Mouse (Mus musculus): ENCODE data around the gene Gse1. TPM values are rescaled to one million over a fixed set of nuclear protein-coding genes. Genes with fewer than 3 reads are reported as not detected.
A peak's percentile ranks its signal among the peaks of the same experiment; 100 is the strongest.

The Gse1 gene
- polyA plus RNA-seq, 3 experiments from 2014 or later, result 2.0 to 4.0 (median 3.2) TPM

DNA sequence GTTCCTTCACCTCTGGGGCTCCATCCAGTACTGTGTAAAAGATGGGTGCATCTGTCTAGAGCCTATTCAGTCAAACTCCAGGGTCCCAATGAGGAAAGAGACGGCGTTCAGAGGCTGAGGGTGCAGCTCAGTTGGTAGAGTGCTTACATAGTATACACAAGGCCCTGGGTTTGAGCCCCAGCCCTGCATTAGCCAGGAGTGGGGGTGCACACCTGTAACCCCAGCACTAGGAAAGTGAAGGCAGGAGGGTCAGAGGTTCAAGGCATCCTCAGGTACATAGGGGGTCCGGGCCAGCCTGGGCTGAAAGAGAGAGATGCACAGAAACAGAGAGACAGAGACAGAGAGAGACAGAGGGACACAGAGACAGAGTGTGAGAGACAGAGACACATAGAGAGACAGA lies 15.0 kb upstream of the Gse1 start:
- no peak for ATAC-seq

GRCm38 (mm10) chr8:120213939-120214338 lies 14.3 kb upstream of the Gse1 start:
- no peak for ATAC-seq

GRCm38 (mm10) chr8:120215416-120216141 lies 12.7 kb upstream of the Gse1 start:
- no peak for ATAC-seq

DNA sequence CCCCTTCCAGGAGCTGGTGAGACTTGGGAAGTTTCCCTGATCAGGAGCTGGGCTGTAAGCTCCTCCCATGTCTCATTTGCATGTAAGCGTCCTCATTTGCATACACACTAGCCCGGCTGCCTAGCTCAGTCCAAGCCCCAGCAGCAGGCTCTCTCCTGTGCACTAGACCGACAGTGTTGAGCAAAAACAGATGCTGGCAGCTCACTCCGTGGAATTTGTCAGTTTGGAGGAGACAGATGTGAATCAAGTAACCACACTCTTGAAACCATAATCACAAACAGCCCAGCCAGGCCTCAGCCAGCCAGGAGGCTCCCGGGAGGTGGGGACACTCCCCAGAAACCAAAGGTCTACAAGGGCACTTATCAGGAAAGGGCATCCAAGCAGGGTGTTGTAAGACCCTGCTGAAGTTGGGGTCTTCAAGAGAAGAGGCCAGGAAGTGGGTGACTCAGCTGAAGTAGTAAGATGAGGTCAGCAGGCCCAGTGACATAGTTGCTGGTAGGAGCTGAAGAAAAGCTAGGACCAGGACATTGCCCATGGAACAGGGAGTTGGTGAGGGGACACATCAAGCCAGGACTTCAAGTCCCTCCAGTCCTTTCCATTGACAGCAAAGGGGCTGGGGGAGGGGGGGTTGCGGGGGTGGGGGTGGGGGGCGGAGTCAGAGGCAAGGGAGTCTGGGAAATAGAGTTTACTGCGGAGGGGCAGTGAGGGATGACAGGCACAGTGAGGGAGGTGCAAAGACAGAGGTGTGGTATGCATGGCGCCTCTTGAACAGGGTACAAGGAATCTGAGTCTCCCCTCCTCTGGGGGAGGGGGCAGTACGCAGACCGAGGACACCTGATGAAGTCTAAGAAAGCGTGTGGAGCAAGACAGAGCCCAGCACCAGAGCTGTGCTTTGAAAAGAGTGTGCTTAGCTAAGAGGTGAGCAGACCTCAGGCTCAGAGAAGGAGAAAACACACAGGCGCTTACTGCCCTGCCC lies 11.1 kb upstream of the Gse1 start:
- ATAC-seq, result no peak

DNA sequence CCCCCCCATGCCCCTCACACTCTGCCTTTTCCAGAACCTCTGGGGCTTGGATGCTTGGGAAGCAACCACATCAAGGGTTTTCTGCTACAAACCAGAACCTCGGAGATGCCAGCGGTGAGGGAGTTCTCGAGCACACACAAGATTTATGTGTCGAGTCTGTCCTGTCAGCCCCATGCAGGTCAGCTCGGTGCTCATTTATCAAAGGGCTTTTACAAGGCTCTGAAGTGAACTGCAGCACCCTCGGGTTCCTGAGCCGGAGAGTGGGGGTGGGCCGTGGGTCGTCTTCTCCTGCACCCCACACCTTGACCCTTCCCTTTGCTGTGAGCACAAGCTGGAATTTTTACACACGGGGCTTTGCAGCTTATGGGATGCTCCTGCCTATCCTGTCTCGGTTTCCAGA lies 5.7 kb upstream of the Gse1 start:
- ATAC-seq, result no peak

DNA sequence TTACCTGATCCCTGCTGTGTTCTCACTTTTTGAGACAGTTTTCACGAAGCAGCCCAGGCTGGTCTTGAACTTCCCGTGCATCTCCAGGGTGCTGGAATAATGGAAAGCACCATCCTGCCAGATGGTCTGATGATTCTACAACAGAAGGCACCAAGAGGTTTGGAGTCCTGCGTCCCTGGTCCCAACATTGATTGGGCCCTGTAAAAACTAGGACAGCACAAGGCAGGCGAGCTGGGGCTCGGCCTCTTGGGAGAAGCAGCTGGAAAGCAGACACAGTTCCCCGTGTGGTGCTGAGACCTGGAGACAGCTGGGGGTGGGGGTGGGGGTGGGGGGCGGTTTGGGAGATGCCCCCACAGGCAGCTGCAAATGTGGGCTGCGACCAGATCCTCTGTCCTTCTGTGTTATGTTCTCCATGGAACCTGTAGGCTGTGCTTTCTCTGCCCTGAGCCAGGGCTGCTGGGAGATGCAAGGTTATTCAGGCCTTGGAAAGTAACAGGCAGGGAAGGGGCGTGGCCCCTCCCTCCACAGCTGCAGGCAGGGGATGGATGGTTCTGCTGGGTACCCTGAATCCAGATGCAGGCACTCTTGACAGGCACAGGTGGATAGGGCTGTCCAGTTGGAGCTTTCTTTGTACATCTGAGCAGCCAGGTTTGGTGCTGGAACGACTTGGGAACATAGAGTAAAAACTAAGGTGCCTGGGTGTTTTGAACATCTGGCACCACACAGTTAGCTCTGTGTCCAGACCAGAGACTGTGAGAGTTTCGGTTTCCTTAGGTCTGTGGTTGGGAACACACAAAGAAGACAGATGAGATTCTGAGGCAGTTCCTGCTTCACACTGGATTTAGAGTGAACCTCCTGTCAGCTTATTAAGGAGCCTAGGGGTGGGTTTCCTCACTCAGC lies 3.5 kb upstream of the Gse1 start:
- ATAC-seq, result no peak

- peak; percentile 80 for ATAC-seq
These were observed 2.7 kb upstream of the Gse1 start for GRCm38 (mm10) chr8:120225421-120226151.

- ATAC-seq, result no peak
These were observed 1.3 kb upstream of the Gse1 start for GRCm38 (mm10) chr8:120226700-120227577.

GRCm38 (mm10) chr8:120227578-120227876 lies 729 bp upstream of the Gse1 start:
- no peak for ATAC-seq

- no peak for ATAC-seq
These were observed 721 bp downstream of the Gse1 start for GRCm38 (mm10) chr8:120228781-120229573.

- no peak for ATAC-seq
These were observed 1.3 kb downstream of the Gse1 start for GRCm38 (mm10) chr8:120229574-120229916.

DNA sequence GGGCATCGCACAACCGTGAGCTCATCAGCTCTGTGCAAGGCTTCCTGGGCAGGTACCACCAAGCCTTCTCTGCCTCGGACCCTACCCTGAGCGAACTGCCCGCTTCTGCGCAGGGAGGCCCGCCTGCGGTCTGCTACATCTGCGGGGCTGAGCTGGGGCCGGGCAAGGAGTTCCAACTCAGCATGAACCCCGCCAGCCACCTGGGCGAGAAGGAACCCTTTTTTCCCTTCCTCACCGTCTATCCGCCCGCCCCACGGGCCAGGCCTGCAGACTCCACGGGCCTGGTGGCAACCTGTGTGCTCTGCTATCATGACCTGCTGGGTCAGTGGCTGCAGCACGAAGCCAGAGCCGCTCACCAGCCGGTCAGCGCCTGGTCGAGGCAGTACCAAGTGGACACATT lies 1.8 kb downstream of the Gse1 start:
- ATAC-seq, result no peak

DNA sequence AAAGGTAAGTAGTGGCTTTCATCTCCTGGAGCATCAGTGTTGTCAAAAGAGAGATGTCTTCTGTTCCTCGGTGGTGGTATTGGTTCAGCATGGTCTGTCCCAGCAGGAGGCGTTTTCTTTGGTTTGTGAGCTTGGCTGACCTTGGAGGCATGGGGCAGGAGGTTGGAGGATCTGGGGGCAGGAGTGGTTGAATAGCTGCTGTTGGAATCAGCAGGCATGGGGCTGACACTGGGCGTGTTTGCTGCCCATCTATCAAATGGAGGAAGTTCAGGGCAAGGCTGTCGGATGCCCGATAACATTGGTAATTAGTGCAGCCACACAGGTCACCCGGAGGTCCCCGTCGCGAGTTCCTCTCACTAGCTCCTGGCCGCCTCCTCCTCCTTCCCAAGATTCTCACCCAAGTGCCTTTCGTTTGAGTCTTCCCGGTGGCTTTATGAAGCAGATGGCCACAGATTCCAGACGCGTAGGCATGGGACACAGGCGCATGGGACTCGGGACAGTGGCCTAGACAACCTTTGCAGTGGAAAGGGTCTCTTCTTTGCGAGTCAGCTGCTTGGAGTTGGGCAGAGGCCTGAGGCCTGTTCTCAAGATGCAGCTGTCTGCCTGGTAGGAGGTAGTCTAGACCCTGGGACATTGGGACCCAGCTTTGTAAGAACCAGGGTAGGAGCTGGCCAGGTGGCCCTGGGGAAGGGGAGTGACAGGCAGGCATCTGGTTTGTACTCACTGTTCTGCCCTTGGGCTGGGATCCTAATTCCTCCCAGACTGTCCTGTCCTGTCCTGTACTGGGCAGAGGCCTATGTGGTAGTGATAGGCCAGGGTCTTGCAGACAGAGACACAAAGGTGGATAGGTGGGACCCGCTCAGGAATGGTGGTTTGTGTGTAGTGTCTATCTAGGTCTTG lies 2.7 kb downstream of the Gse1 start:
- no peak for ATAC-seq

DNA sequence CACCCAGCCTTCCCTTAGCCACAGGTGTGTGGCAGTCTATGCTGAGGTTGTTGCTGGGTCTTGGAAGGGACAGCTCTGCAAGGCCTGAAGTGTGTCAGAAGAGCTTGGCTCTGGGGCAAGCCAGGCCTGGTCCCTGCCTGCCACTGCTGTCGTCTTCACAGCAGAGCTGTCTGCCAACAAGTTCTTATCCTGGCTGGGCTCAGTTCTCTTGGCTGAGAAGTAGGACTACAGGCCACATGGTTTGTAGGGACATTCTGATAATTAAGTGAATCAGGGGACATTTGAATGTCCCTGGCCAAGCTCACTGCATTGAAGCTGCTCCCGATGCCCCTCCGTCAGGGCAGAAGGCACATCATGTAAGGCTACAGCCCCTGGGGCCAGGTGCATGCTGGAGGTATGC lies 3.6 kb downstream of the Gse1 start:
- no peak for ATAC-seq

- no peak for ATAC-seq
These were observed 4.1 kb downstream of the Gse1 start for GRCm38 (mm10) chr8:120232398-120232797.

DNA sequence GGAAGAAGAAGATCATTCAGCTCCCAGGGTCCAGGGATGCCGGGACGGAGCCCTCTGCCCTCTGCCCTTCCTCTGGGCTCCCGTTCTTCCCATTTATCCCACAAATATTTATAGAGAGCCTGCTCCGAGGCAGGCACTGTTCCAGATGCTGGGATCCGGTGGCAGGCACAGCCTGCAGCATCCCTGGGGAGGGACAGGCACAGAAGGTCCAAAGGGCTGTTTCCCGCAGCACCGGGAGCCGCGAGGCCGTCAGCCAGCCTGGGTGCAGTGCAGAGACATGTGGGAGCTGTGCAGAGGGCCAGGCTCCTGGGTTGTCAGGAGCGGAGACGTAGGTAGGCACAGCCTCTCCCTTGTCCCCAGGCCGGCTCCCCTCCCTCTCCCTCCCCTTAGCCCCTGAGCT lies 4.7 kb downstream of the Gse1 start:
- ATAC-seq, result no peak

DNA sequence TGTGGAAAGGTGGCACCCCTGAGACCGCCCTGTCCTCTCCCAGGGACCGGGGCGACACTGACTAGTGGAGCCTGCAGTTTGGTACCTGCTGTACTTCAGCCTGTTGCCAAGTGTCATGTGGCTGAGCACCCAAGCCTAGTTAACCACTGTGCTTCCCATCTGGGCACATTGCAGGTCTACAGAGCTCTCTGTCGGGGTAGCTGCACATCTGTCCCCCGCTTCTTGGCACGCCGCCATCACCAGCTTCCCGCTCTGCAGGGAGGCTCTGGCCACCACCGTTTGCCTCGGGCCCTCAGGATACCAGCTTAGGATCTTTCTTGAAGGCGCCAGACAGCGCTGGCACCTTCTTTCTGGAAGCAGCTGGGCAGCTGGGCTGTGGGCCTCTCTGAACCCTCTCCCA lies 6.2 kb downstream of the Gse1 start:
- no peak for ATAC-seq

GRCm38 (mm10) chr8:120234866-120235265 lies 6.6 kb downstream of the Gse1 start:
- no peak for ATAC-seq

DNA sequence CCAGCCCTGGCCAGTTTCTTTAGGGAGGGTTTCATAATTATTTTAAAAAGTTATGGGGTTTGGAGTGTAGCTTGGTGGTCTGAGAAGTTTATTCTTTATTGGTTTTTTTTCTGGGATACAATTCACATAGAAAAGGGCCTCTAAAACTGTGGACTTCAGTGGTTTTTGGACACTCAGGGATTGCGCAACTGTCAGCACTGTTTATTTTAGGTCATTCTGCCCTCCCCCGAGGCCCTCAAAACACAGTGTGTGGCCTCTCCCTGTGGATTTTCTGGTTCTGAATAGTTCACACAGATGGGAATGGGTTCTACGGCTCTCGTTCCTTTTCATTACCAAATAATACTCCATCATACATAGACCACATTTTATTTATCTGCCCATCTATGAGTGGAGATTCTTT lies 15.0 kb downstream of the Gse1 start:
- ATAC-seq, result no peak
